Mouse (Mus musculus) bone marrow macrophage, adult 2 months (primary cell): Measurements from ENCODE around the gene Slc8b1.

Source experiments
- CTCF ChIP-seq: IDR thresholded peaks from 2 replicates; pipeline ENCODE4 v1.5.1; 2012; ENCODE audit warnings: low read depth, mild to moderate bottlenecking, low read length, moderate library complexity
- POLR2A ChIP-seq: IDR thresholded peaks from 2 replicates; pipeline ENCODE4 v1.6.1; 2012; ENCODE audit warnings: mild to moderate bottlenecking, low read depth, low read length, borderline replicate concordance

GRCm38 (mm10) chr5:120505781-120506180 is 5.2 kb upstream of the Slc8b1 start:
- TF ChIP-seq CTCF: no peak
- TF ChIP-seq POLR2A: no peak
